Mouse (Mus musculus) central nervous system, embryonic 18 days (tissue): ENCODE measurements around the gene Nphp3. TPM values are rescaled to one million over a fixed set of nuclear protein-coding genes. Genes with fewer than 3 reads are reported as not detected.

ENCODE experiments used
- polyA plus RNA-seq: library from polyadenylated mRNA; depleted of rRNA; stranded (reverse); fragments of >200 nt; gene quantifications from 2 replicates; pipeline ENCODE4 v1.2.3, GENCODE M21; 2012; rRNA removed

The Nphp3 gene
- 10.4 and 13.0 TPM in 2 replicates for polyA plus RNA-seq

DNA sequence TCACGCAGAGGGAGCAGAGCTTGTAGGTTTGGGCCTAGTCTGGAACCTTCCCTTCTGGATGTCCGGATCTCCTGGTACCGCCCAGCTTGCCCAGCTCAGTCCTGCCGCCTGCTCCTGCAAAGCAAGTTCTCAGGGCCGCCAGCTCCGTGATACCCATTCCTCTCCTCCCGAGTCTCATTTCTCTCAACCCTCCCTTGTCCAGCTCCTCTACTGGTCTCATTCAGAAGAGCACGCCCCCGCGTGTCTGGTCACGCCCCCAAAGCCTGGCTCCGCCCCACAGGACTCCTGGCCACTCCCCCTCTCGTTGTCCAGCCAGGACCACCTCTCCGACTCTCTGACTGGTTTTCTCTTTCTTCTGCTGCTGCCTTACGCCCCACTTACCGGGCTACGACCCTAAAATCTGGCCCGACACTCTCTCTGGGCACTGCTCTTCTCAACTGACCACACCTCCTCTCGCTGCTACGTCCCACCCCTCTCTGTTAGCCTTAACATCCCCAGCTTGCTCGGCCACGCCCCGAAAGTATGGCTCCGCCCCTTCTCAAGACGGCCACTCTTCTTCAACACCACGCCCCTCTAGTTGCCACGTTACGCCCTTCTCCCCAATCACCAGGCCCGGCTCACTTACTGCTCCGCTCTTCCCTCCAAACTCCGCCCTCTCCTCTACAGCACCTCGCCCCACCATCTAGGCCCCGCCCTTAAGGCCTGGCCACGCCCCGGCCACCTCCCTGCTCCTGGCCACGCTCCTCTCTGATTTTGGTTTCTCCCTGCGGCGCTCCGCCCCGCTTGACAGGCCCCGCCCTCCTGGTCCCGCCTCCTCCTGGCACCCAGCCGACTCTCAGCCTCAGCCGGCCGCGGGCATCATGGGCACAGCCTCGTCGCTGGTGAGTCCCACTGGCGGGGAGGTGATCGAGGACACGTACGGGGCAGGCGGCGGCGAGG lies at the start of gene Nphp3:
Nphp3 (plus strand) TSS at position 624 of the 939 bp plus-strand sequence.

DNA sequence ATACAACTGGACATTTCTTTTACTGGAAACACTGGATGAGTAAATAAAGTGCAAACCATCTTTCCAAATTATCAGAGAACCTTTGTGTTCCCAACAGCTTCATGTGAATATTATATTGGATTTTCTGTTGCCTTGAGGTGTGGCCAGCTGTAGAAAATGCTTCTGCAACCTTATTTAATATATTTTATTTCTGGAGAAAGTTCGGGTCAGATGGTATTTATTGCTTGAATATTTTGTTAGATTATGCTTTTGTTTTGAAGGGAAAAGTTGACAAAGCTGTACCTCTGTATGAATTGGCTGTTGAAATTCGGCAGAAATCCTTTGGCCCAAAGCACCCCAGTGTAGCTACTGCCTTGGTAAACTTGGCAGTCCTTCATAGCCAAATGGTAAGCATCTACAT lies 38.0 kb downstream of the Nphp3 start, which contains the start of gene Gm28305:
Gm28305 (plus strand) TSS at position 301 of the 400 bp plus-strand sequence.

DNA sequence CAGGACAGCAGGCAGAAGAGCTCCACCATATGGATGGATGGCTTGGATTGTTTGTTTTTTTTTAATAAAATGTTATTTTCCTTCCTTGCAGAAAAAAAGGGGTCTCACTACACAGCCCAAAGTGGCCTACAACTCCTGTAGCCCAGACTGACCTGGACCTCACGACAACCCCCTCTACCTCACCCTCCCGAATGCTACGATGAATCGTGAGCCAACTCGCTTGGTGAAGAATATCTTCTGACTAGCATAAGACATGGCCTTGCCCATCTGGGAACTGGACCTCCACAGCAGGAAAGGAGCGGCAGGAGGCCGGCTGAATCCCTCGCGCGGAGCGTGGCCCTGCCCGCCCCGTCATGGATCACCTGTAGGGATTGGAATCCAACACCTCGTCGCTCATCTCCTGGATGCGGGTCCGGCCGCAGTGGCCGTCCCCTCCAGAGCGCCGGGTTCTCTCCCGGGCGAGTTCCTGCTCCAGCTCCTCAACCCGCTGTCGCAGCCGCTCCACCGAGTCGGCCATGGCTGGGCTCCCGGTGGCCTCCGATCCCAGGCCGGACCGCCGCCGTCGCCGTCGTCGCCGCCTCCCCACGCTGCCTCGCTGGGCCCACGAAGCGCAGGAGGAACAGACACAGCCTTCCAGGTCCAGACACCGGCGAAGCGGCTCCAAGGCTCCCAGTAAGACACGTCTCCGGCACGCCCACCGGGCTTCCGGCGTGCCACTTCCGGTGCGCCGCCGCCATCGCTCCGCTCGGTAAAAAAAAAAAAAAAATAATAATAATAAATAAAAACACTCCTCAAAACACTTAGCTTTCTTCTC lies 60.3 kb downstream of the Nphp3 start, which contains the start of gene Uba5:
Uba5 (minus strand) TSS at position 705 of the 814 bp plus-strand sequence.

DNA sequence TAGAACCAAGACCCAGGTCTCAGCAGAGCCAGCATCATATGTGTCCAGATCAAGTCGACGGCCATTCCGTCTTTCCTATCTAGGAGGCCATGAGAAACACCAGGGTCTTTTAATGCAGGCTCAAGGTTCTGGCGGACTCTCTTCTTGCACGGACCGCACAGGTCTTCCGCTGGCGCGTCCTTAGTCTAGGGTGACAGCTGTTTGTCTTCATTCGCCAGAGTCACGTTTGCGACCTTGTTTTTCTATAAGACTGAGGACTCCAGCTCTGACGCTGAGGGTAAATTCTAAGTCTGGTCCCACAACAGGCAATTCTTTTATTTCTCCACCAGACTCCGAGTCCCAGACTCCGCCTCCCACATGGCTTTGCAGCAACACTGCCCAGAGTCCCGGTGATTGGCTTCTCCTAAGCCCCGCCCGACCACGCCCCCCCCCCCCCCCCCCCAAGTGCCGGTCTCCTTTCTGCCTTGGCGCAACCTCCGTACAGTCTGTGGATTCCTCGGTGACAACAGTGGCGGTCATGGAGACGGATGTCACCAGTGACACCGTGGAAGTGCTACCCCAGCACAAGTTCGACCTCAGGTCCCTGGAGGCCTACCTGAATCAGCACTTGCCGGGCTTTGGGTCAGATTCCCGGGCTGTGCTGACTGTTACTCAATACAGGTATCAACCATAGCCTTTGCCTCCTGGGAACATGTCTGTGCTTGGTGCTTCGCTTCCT lies 61.1 kb downstream of the Nphp3 start, which contains the start of gene Acad11:
Acad11 (plus strand) TSS at position 134 of the 718 bp plus-strand sequence.

Other genes with a start within 250 kb of the Nphp3 start
- 26.9 and 34.0 TPM in 2 replicates for gene Tmem108, start 240.7 kb upstream of the Nphp3 start, polyA plus RNA-seq
- gene Gm28305, start 38.1 kb downstream of the Nphp3 start, polyA plus RNA-seq: not detected in 2 replicates
- gene Uba5, start 60.6 kb downstream of the Nphp3 start, polyA plus RNA-seq: 77.2 and 83.7 TPM in 2 replicates
- 7.9 and 9.1 TPM in 2 replicates for gene Acad11, start 60.8 kb downstream of the Nphp3 start, polyA plus RNA-seq
- gene Ackr4, start 124.4 kb downstream of the Nphp3 start, polyA plus RNA-seq: 0.86 and 1.1 TPM in 2 replicates